Mouse (Mus musculus) ES-Bruce4 (cell line): ENCODE measurements at regions not wholly inside any gene's neighbourhood (a gene's known extent, or its start where the extent isn't known, plus 50 kb on each side); places are given as distances from the start of the nearest gene placed in this dataset.

Experiments
- H3K27ac ChIP-seq: 2 replicates; pipeline ENCODE4 v1.5.1; 2012; ENCODE audit warnings: low read length, inconsistent platforms; ENCODE audit not compliant: insufficient read depth
- H3K27me3 ChIP-seq: 2 replicates; pipeline ENCODE4 v1.6.1; 2012; ENCODE audit warnings: mild to moderate bottlenecking, low read length, inconsistent platforms; ENCODE audit not compliant: control insufficient read depth, poor library complexity, insufficient read depth, severe bottlenecking
- H3K36me3 ChIP-seq: 2 replicates; pipeline ENCODE4 v1.6.1; 2012; ENCODE audit warnings: inconsistent platforms, mild to moderate bottlenecking, low read length, moderate library complexity; ENCODE audit not compliant: control insufficient read depth, poor library complexity, insufficient read depth, severe bottlenecking
- H3K4me1 ChIP-seq: one replicate; pipeline ENCODE4 v1.8.1; 2011; ENCODE audit warnings: low read length; ENCODE audit not compliant: control insufficient read depth, insufficient read depth
- H3K4me3 ChIP-seq: 2 replicates; pipeline ENCODE4 v1.5.1; 2011; ENCODE audit warnings: low read depth, mild to moderate bottlenecking, low read length
- H3K9ac ChIP-seq: 2 replicates; pipeline ENCODE4 v1.6.1; 2012; ENCODE audit warnings: low read depth, mild to moderate bottlenecking, inconsistent platforms; ENCODE audit not compliant: poor library complexity, severe bottlenecking
- H3K9me3 ChIP-seq: replicated peaks from 2 replicates; pipeline ENCODE4 v1.6.1; 2012; ENCODE audit warnings: mild to moderate bottlenecking, low read length, inconsistent platforms; ENCODE audit not compliant: control insufficient read depth, poor library complexity, insufficient read depth, severe bottlenecking
- CTCF ChIP-seq: IDR thresholded peaks from one replicate; pipeline ENCODE4 v1.8.1; 2011; ENCODE audit warnings: low read depth, low read length
- EP300 ChIP-seq: IDR thresholded peaks from 2 replicates; pipeline ENCODE4 v1.6.1; 2011; ENCODE audit warnings: low read depth, low read length; ENCODE audit not compliant: insufficient read depth
- POLR2A ChIP-seq: IDR thresholded peaks from one replicate; pipeline ENCODE4 v1.8.1; 2011; ENCODE audit warnings: low read length; ENCODE audit not compliant: insufficient read depth

DNA sequence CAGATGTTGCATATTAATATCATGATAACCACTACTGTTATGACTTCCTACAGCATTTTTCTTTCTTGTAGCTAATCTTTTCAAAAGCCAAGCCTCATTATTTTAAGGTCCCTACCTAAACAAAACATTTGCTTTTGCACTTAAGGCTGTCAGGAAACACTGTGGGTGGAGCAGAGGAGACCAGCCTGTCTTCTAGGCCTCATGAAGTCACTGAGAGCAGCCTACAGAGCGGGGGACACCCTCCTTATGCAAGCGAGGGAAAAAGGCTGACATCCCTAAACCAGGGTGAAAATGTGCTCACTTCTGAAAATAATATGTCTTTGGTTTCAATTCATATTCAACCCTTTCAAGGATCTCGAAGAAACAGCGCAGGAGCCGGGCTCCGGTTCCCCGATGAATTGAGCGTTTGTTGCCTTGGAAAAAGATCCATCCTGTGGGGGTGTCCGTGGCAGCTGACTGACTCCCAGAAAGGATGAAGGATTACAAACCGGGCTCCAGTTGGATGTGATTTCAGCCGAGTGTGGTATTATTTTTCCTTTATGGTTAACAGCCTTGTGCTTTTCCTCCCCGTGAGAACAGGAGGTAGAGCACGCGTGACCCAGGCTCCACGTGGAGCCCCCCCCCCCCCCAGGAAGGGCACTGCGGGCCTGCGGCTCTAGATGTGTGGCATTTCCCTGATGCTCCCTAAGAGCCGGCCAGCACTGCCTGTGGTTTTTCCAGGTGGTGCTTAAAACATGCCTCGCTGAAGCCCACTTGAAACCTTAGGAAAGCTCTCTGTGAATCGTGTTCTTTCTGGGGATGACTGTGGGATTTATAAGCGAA is 292.5 kb downstream of the Tgfb2 start:
- no peaks in the 10 kb centered on the region for H3K27me3 ChIP-seq
- no peak overlapping the region for H3K9ac ChIP-seq
- TF ChIP-seq EP300 (no peak), POLR2A (no peak), CTCF (no peak)
- H3K36me3 ChIP-seq = no peaks in the 10 kb centered on the region
- H3K4me3 ChIP-seq = no peak overlapping the region
- H3K4me1 ChIP-seq = no peaks in the 10 kb centered on the region
- H3K27ac ChIP-seq = no peak overlapping the region
- no peaks in the 10 kb centered on the region for H3K9me3 ChIP-seq

- H3K4me3 ChIP-seq = no peak overlapping the region
- no peaks in the 10 kb centered on the region for H3K4me1 ChIP-seq
- no peaks in the 10 kb centered on the region for H3K36me3 ChIP-seq
- no peak overlapping the region for H3K27ac ChIP-seq
- no peak overlapping the region for H3K9ac ChIP-seq
- TF ChIP-seq EP300 (no peak), POLR2A (no peak), CTCF (no peak)
- no peaks in the 10 kb centered on the region for H3K9me3 ChIP-seq
- H3K27me3 ChIP-seq = no peaks in the 10 kb centered on the region
These were observed 293.5 kb downstream of the Tgfb2 start for GRCm38 (mm10) chr1:186412296-186412695.

DNA sequence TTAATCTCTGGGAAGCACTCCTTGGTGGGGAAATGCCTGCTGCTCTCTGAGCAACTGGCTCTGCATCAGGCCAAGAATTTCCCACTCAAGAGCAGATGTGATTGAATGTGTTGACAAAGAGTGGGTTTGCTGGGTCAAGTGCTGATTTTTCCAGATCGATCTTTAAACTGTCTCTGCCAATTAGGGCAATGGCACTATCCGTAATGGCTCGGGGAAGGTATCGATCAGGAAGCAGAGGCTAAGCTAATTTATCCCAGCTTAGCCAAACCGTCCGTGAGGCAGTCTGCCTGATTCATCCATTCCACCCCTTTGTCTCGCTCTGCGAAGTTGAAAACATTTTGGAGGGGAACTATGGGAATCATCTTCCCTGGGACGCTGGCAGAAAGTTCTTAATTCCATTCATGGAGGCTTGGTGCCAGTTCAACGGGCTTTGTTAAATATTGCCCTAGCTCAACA is 291.9 kb upstream of the Lyplal1 start:
- H3K4me3 ChIP-seq = no peak overlapping the region
- H3K9ac ChIP-seq = no peak overlapping the region
- no peaks in the 10 kb centered on the region for H3K36me3 ChIP-seq

DNA sequence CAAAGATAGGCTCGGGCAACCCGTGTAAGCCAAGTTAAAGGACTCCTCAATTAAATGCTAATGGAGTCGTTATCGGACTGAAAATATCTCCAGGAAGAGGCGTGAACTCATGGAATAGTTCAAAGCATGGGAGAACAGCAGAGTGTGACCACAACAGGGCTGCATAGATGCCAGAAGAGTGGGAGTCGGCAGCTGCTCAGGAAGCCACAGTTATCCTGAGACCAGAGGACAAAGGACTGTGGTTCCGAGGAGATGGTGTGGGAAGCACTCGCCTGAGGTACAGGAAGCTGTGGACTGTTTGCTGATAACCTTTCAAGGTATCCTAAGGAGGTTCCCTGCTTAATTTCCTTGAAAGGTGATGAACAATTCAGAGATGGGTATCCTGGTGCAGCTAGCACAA is 290.5 kb upstream of the Lyplal1 start:
- Histone ChIP-seq H3K4me3 (no peak overlapping the region), H3K36me3 (no peaks in the 10 kb centered on the region), H3K9ac (no peak overlapping the region), H3K27me3 (no peaks in the 10 kb centered on the region), H3K9me3 (no peaks in the 10 kb centered on the region), H3K4me1 (no peaks in the 10 kb centered on the region), H3K27ac (no peak overlapping the region)
- TF ChIP-seq EP300 (no peak), CTCF (no peak), POLR2A (no peak)

More for the DNA sequence above, 291.9 kb upstream of the Lyplal1 start:
- TF ChIP-seq CTCF = no peak
- no peak for TF ChIP-seq EP300
- no peak for TF ChIP-seq POLR2A
- no peak overlapping the region for H3K27ac ChIP-seq
- no peaks in the 10 kb centered on the region for H3K4me1 ChIP-seq
- no peaks in the 10 kb centered on the region for H3K9me3 ChIP-seq
- H3K27me3 ChIP-seq = no peaks in the 10 kb centered on the region

GRCm38 (mm10) chr1:186405693-186406092 is 288.6 kb upstream of the Lyplal1 start:
- Histone ChIP-seq H3K27me3 (no peaks in the 10 kb centered on the region), H3K36me3 (no peaks in the 10 kb centered on the region), H3K9ac (no peak overlapping the region), H3K9me3 (no peaks in the 10 kb centered on the region), H3K4me1 (no peaks in the 10 kb centered on the region), H3K27ac (no peak overlapping the region), H3K4me3 (no peak overlapping the region)
- TF ChIP-seq CTCF = no peak
- TF ChIP-seq POLR2A = no peak
- no peak for TF ChIP-seq EP300

DNA sequence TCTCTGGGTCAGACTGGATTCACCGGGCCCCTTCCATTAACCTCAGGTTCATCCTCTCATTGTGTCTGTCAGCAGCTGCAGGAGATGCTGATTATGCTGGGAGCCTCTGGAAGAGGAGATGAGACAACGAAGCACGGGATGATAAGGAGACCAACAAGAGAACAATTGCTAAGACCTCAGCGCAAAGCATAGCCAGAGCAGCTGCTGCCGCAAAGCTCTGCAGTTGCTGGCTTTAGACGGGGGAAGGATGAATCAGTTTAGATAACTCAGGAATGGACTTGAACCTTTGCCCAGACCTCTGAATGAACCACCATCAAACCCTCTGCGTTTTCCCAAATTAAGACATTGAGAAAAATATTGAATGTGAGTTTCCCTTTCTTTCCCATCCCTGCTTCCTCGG is 282.7 kb upstream of the Lyplal1 start:
- H3K4me1 ChIP-seq = no peaks in the 10 kb centered on the region
- no peak overlapping the region for H3K9ac ChIP-seq
- no peaks in the 10 kb centered on the region for H3K9me3 ChIP-seq
- no peak overlapping the region for H3K27ac ChIP-seq
- no peaks in the 10 kb centered on the region for H3K36me3 ChIP-seq
- TF ChIP-seq EP300 (no peak), POLR2A (no peak), CTCF (no peak)
- no peak overlapping the region for H3K4me3 ChIP-seq
- no peaks in the 10 kb centered on the region for H3K27me3 ChIP-seq
